ENCODE assay signal across 32 mouse cellular contexts in the genomic region with DNA sequence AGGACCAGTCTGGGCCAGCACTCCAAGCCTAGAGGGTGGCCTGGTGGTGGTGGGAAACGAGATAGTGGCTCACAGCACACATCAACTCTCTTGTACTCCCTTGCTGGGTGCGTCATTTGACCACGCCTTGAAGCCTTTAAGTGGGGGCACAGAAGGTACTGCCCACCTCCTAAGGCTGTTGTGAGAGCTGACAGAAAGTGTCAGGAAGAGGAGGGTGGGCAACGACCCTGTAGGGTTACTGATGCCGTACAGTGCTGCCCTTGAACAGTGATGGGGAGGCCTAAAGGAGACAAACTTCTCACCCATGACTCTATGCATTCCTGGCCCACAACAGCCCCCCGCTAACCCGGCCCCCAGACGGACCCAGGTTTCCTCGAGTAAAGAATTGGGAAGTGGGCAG. TPM values are rescaled to one million over a fixed set of nuclear protein-coding genes. Genes with fewer than 3 reads are reported as not detected.
A peak's percentile ranks its signal among the peaks of the same experiment; 100 is the strongest.
DNase-seq lines count a peak whose midpoint lies in the region; ATAC-seq and TF ChIP-seq lines count a peak whose summit lies in the region.
"Had no signal": no experiment of that assay in that cellular context is flagged by ENCODE, and none has a peak within 500 bp of the region (broad histone marks: within the 10 kb centered on the region; RNA-seq: fewer than 3 reads in every experiment).

No protein-coding gene starts in this region.

- no peaks in the 10 kb centered on the region; the same call in 1 of the 2 replicates for H3K36me3 ChIP-seq in heart, embryonic 11.5 days (ENCODE audit: control insufficient read depth, insufficient read depth, low read length)
- no peaks in the 10 kb centered on the region for H3K36me3 ChIP-seq in hindbrain, embryonic 16.5 days (ENCODE audit: control insufficient read depth, insufficient read depth, low read length)
- no peaks in the 10 kb centered on the region for H3K36me3 ChIP-seq in hindbrain, embryonic 11.5 days (ENCODE audit: control insufficient read depth, insufficient read depth, low read length)
- H3K36me3 ChIP-seq in lung, postnatal 0 days (ENCODE audit: insufficient read depth, low read length) = no peaks in the 10 kb centered on the region
- H3K36me3 ChIP-seq: embryonic facial prominence, embryonic 13.5 days; forebrain, embryonic 10.5 days; forebrain, embryonic 15.5 days; liver, embryonic 12.5 days; midbrain, embryonic 12.5 days; neural tube, embryonic 12.5 days had no signal

- WGBS in heart, embryonic 11.5 days (ENCODE audit: insufficient replicate concordance) = 73% methylated on average over 9 of the region's 9 CpGs
- 85% methylated on average over 9 of the region's 9 CpGs for WGBS in hindbrain, embryonic 16.5 days
- 84% methylated on average over 9 of the region's 9 CpGs for WGBS in hindbrain, embryonic 11.5 days
- WGBS in lung, postnatal 0 days = 79% methylated on average over 9 of the region's 9 CpGs

- peaks cover 8% of the 10 kb centered on the region for H3K4me1 ChIP-seq in heart, embryonic 11.5 days (ENCODE audit: control insufficient read depth, insufficient read depth, low read length)
- no peaks in the 10 kb centered on the region for H3K4me1 ChIP-seq in hindbrain, embryonic 16.5 days (ENCODE audit: control insufficient read depth, insufficient read depth, low read depth, low read length)
- 0 out of 2 replicates have a peak, but pooled peaks cover 5% of the 10 kb centered on the region for H3K4me1 ChIP-seq in hindbrain, embryonic 11.5 days (replicated peaks; ENCODE audit: control insufficient read depth, insufficient read depth, low read length)
- H3K4me1 ChIP-seq in lung, postnatal 0 days (ENCODE audit: insufficient read depth, low read depth, low read length) = no peaks in the 10 kb centered on the region
- H3K4me1 ChIP-seq: embryonic facial prominence, embryonic 13.5 days; forebrain, embryonic 15.5 days; midbrain, embryonic 12.5 days had no signal

- no peak overlapping the region for H3K27ac ChIP-seq in heart, embryonic 11.5 days (ENCODE audit: low read depth, low read length)
- no peak overlapping the region for H3K27ac ChIP-seq in hindbrain, embryonic 16.5 days (ENCODE audit: low read depth, low read length)
- no peak overlapping the region for H3K27ac ChIP-seq in hindbrain, embryonic 11.5 days (ENCODE audit: low read depth, low read length)
- no peak overlapping the region for H3K27ac ChIP-seq in lung, postnatal 0 days (ENCODE audit: low read length)
- H3K27ac ChIP-seq: embryonic facial prominence, embryonic 13.5 days; forebrain, embryonic 15.5 days; hindbrain, embryonic 14.5 days; kidney, postnatal 0 days; liver, embryonic 12.5 days; midbrain, embryonic 12.5 days; neural tube, embryonic 12.5 days had no signal

- H3K9me3 ChIP-seq in heart, embryonic 11.5 days (replicated peaks; ENCODE audit: control insufficient read depth, low read length) = no peaks in the 10 kb centered on the region
- no peaks in the 10 kb centered on the region for H3K9me3 ChIP-seq in hindbrain, embryonic 16.5 days (ENCODE audit: control insufficient read depth, low read length)
- H3K9me3 ChIP-seq in hindbrain, embryonic 11.5 days (ENCODE audit: control insufficient read depth, low read length) = no peaks in the 10 kb centered on the region
- no peaks in the 10 kb centered on the region for H3K9me3 ChIP-seq in lung, postnatal 0 days (ENCODE audit: low read length)
- H3K9me3 ChIP-seq: embryonic facial prominence, embryonic 13.5 days; forebrain, embryonic 10.5 days; forebrain, embryonic 15.5 days; liver, embryonic 12.5 days; midbrain, embryonic 12.5 days; neural tube, embryonic 12.5 days had no signal

- no peak for ATAC-seq in heart, embryonic 11.5 days (replicated peaks; ENCODE audit: insufficient number of reproducible peaks, low FRiP score, low TSS enrichment)
- no peak for ATAC-seq in hindbrain, embryonic 16.5 days
- no peak for ATAC-seq in hindbrain, embryonic 11.5 days (ENCODE audit: low FRiP score)
- no peak for ATAC-seq in lung, postnatal 0 days
- ATAC-seq: forebrain, embryonic 15.5 days; liver, embryonic 12.5 days; liver, postnatal 0 days had no signal

- no peak overlapping the region for H3K9ac ChIP-seq in heart, embryonic 11.5 days (ENCODE audit: low read depth, low read length)
- H3K9ac ChIP-seq in hindbrain, embryonic 16.5 days (ENCODE audit: low read depth, low read length) = no peak overlapping the region
- no peak overlapping the region for H3K9ac ChIP-seq in hindbrain, embryonic 11.5 days (ENCODE audit: low read depth, low read length)
- no peak overlapping the region for H3K9ac ChIP-seq in lung, postnatal 0 days (replicated peaks; ENCODE audit: low read depth)
- H3K9ac ChIP-seq: embryonic facial prominence, embryonic 13.5 days; forebrain, embryonic 15.5 days; hindbrain, embryonic 14.5 days; liver, embryonic 12.5 days; liver, postnatal 0 days; midbrain, embryonic 12.5 days; neural tube, embryonic 12.5 days had no signal

- TF ChIP-seq EP300 in lung, postnatal 0 days (IDR thresholded peaks at IDR 0.05) = no peak

- TF ChIP-seq CTCF in lung, postnatal 0 days (IDR thresholded peaks at IDR 0.05) = no peak

- intact Hi-C loops in heart, postnatal 25 days (cut with DNase I) = no loop called here

- peak overlapping the region; percentile 37 for H3K4me3 ChIP-seq in heart, embryonic 11.5 days (ENCODE audit: low read depth, low read length)
- no peak overlapping the region for H3K4me3 ChIP-seq in hindbrain, embryonic 16.5 days (ENCODE audit: low read length)
- H3K4me3 ChIP-seq in hindbrain, embryonic 11.5 days (ENCODE audit: low read depth, low read length) = no peak overlapping the region
- H3K4me3 ChIP-seq in lung, postnatal 0 days (ENCODE audit: low read depth, low read length) = no peak overlapping the region
- H3K4me3 ChIP-seq: embryonic facial prominence, embryonic 13.5 days; forebrain, embryonic 15.5 days; liver, embryonic 12.5 days; megakaryocyte, embryonic 14.5 days; midbrain, embryonic 12.5 days; myocyte; neural tube, embryonic 12.5 days had no signal

- H3K27me3 ChIP-seq in heart, embryonic 11.5 days (ENCODE audit: control insufficient read depth, insufficient read depth, low read length) = no peaks in the 10 kb centered on the region
- no peaks in the 10 kb centered on the region for H3K27me3 ChIP-seq in hindbrain, embryonic 16.5 days (replicated peaks; ENCODE audit: control insufficient read depth, insufficient read depth, low read length)
- no peaks in the 10 kb centered on the region for H3K27me3 ChIP-seq in hindbrain, embryonic 11.5 days (ENCODE audit: control insufficient read depth, insufficient read depth, low read length)
- H3K27me3 ChIP-seq in lung, postnatal 0 days (replicated peaks; ENCODE audit: insufficient read depth, low read length) = no peaks in the 10 kb centered on the region
- H3K27me3 ChIP-seq: forebrain, embryonic 15.5 days; midbrain, embryonic 12.5 days; neural tube, embryonic 12.5 days had no signal

- peak overlapping the region; percentile 58 for H3K4me2 ChIP-seq in heart, embryonic 11.5 days
- 0 out of 2 replicates have a peak overlapping the region, but pooled peaks have one; percentile 11 for H3K4me2 ChIP-seq in hindbrain, embryonic 16.5 days (ENCODE audit: low read length)
- H3K4me2 ChIP-seq in hindbrain, embryonic 11.5 days (replicated peaks; ENCODE audit: low read depth, low read length) = no peak overlapping the region
- peak overlapping the region; percentile 50; the same call in 1 of the 2 replicates for H3K4me2 ChIP-seq in lung, postnatal 0 days (replicated peaks; ENCODE audit: low read depth, low read length)
- H3K4me2 ChIP-seq: embryonic facial prominence, embryonic 13.5 days; forebrain, embryonic 15.5 days; liver, embryonic 12.5 days; midbrain, embryonic 12.5 days; neural tube, embryonic 12.5 days had no signal

- DNase-seq in heart, postnatal 25 days (ENCODE audit: low spot score) = no peak
- DNase-seq in hindbrain, embryonic 11.5 days (ENCODE audit: low spot score) = no peak
- DNase-seq in lung, postnatal 0 days (ENCODE audit: low spot score) = no peak
- DNase-seq in lung, postnatal 14 days = no peak
- DNase-seq in yolk sac, embryonic 10.5 days (ENCODE audit: low spot score) = no peak
- DNase-seq: adrenal gland, postnatal 25 days; B cell, adult 2 months; cerebellum, adult 18-20 months; cerebellum, postnatal 10 days; kidney, adult 18-20 months; kidney, postnatal 4 days; left cerebral cortex, postnatal 4 days; liver, postnatal 0 days; lung, postnatal 4 days; right cerebral cortex, adult 18-20 months; spleen, adult 18-20 months; thymus, adult 2 months; thymus, postnatal 36 days had no signal

RNA-seq across cellular contexts. Expression of a gene that starts 1.8 kb away (rescaled TPM):
- 21.5 and 30.4 TPM in 2 replicates for polyA plus RNA-seq in heart, embryonic 11.5 days (2014; fragmentation: Nextera tagmentation; extraction: Ambion mirVana)
- 10 to 100 TPM; 24.1 to 28.1 TPM for total RNA-seq in heart, postnatal 25 days (2021)
- polyA plus RNA-seq in hindbrain, embryonic 16.5 days (2015; fragmentation: Nextera tagmentation; extraction: Ambion mirVana) = 8.6 and 11.0 TPM in 2 replicates
- polyA plus RNA-seq in hindbrain, embryonic 11.5 days (2014; fragmentation: Nextera tagmentation; extraction: Ambion mirVana) = 4.5 and 5.2 TPM in 2 replicates
- polyA plus RNA-seq in lung, postnatal 0 days (2015; fragmentation: Nextera tagmentation; extraction: Ambion mirVana) = 20.3 and 26.5 TPM in 2 replicates

RNA-seq across cellular contexts. Expression of a gene that starts 15.0 kb away (rescaled TPM):
- polyA plus RNA-seq in heart, embryonic 11.5 days (2014; fragmentation: Nextera tagmentation; extraction: Ambion mirVana) = 19.4 and 20.8 TPM in 2 replicates
- total RNA-seq in heart, postnatal 25 days (2021) = 10 to 100 TPM; 62.4 to 67.2 TPM
- 13.0 and 14.0 TPM in 2 replicates for polyA plus RNA-seq in hindbrain, embryonic 16.5 days (2015; fragmentation: Nextera tagmentation; extraction: Ambion mirVana)
- 11.9 and 12.3 TPM in 2 replicates for polyA plus RNA-seq in hindbrain, embryonic 11.5 days (2014; fragmentation: Nextera tagmentation; extraction: Ambion mirVana)
- polyA plus RNA-seq in lung, postnatal 0 days (2015; fragmentation: Nextera tagmentation; extraction: Ambion mirVana) = 5.0 and 5.8 TPM in 2 replicates

RNA-seq across cellular contexts. Expression of a gene that starts 25.5 kb away (rescaled TPM):
- 0.49 and 1.5 TPM in 2 replicates for polyA plus RNA-seq in heart, embryonic 11.5 days (2014; fragmentation: Nextera tagmentation; extraction: Ambion mirVana)
- total RNA-seq in heart, postnatal 25 days (2021) = 1 to 10 TPM in 1 of 2 experiments, under 1 TPM in 1; 0.42 to 1.2 TPM
- polyA plus RNA-seq in hindbrain, embryonic 16.5 days (2015; fragmentation: Nextera tagmentation; extraction: Ambion mirVana) = 3.6 and 4.6 TPM in 2 replicates
- polyA plus RNA-seq in hindbrain, embryonic 11.5 days (2014; fragmentation: Nextera tagmentation; extraction: Ambion mirVana) = 0.12 and 0.28 TPM in 2 replicates
- 0.54 and 0.94 TPM in 2 replicates for polyA plus RNA-seq in lung, postnatal 0 days (2015; fragmentation: Nextera tagmentation; extraction: Ambion mirVana)

RNA-seq across cellular contexts. Expression of a gene that starts 27.0 kb away (rescaled TPM):
- 44.6 and 53.1 TPM in 2 replicates for polyA plus RNA-seq in heart, embryonic 11.5 days (2014; fragmentation: Nextera tagmentation; extraction: Ambion mirVana)
- 10 to 100 TPM; 82.8 to 83.7 TPM for total RNA-seq in heart, postnatal 25 days (2021)
- 52.4 and 53.7 TPM in 2 replicates for polyA plus RNA-seq in hindbrain, embryonic 16.5 days (2015; fragmentation: Nextera tagmentation; extraction: Ambion mirVana)
- polyA plus RNA-seq in hindbrain, embryonic 11.5 days (2014; fragmentation: Nextera tagmentation; extraction: Ambion mirVana) = 29.7 and 31.7 TPM in 2 replicates
- 22.4 and 25.6 TPM in 2 replicates for polyA plus RNA-seq in lung, postnatal 0 days (2015; fragmentation: Nextera tagmentation; extraction: Ambion mirVana)

RNA-seq across cellular contexts. Expression of a gene that starts 46.8 kb away (rescaled TPM):
- 0.20 TPM in 1 of 2 replicates, not detected in the other for polyA plus RNA-seq in heart, embryonic 11.5 days (2014; fragmentation: Nextera tagmentation; extraction: Ambion mirVana)
- under 1 TPM in 1 of 2 experiments, not detected in 1; 0.17 TPM for total RNA-seq in heart, postnatal 25 days (2021)
- polyA plus RNA-seq in hindbrain, embryonic 16.5 days (2015; fragmentation: Nextera tagmentation; extraction: Ambion mirVana) = 0.85 and 1.0 TPM in 2 replicates
- 0.52 and 0.88 TPM in 2 replicates for polyA plus RNA-seq in hindbrain, embryonic 11.5 days (2014; fragmentation: Nextera tagmentation; extraction: Ambion mirVana)
- 0.07 and 0.29 TPM in 2 replicates for polyA plus RNA-seq in lung, postnatal 0 days (2015; fragmentation: Nextera tagmentation; extraction: Ambion mirVana)
- total RNA-seq: common myeloid progenitor, adult 5-6 weeks; left cerebral cortex, postnatal 4 days had no signal
- polyA plus RNA-seq: forebrain, embryonic 10.5 days; intestine, embryonic 14.5 days; liver, embryonic 12.5 days; liver, postnatal 0 days had no signal
